Comparison of ENCODE assay signal across 1 mouse cellular context in genomic region chr11:61950632-61951031, GRCm38 (mm10).
TF ChIP-seq lines count a peak whose summit lies in the region.

No protein-coding gene starts in this region.

TF ChIP-seq in MEL, 35 proteins besides CTCF, POLR2A, EP300 and RAD21 (continued from another document):
- peak; percentile 56; the same call in 1 of the 2 replicates for TF ChIP-seq MXI1 (IDR thresholded peaks at IDR 0.05; ENCODE audit: low read depth, low read length)
- TF ChIP-seq ZKSCAN1 (IDR thresholded peaks at IDR 0.05; ENCODE audit: low read depth, low read length) = no peak
- TF ChIP-seq NRF1 (IDR thresholded peaks at IDR 0.05; ENCODE audit: insufficient read depth, low read depth, low read length, poor library complexity, severe bottlenecking) = no peak
- TF ChIP-seq ETS1 (IDR thresholded peaks at IDR 0.05; ENCODE audit: low read depth, low read length) = no peak
- peak; percentile 96 for TF ChIP-seq SMC3 (IDR thresholded peaks at IDR 0.05; ENCODE audit: low read depth, low read length)
- 0 out of 2 replicates have a peak, but pooled peaks have one; percentile 6 for TF ChIP-seq USF1 (IDR thresholded peaks at IDR 0.05; ENCODE audit: low read depth, low read length)
- peak; percentile 50; the same call in 1 of the 2 replicates for TF ChIP-seq ZNF384 (IDR thresholded peaks at IDR 0.05; ENCODE audit: low read depth, low read length)
- no peak for TF ChIP-seq HCFC1 (IDR thresholded peaks at IDR 0.05; ENCODE audit: low read depth, low read length)
